Mouse (Mus musculus) sigmoid colon, adult 10 weeks (tissue): ENCODE results near the gene Bach2. TPM values are rescaled to one million over a fixed set of nuclear protein-coding genes. Genes with fewer than 3 reads are reported as not detected.

ENCODE experiments used
- polyA plus RNA-seq: library from polyadenylated mRNA; stranded (reverse); fragments of 350-450 nt; fragmentation: Illumina TruSeq; extraction: RNeasy Lipid Tissue Mini Kit (QIAGEN cat#74804); gene quantifications from one replicate; pipeline ENCODE4 v1.2.3, GENCODE M21; 2014; ENCODE audit warnings: low read depth, low replicate concordance

The Bach2 gene
- polyA plus RNA-seq, result 4.9 TPM

GRCm38 (mm10) chr4:32238366-32238854 lies at the start of gene Bach2:
TSS of gene Bach2 (plus strand) at chr4:32238804.

DNA sequence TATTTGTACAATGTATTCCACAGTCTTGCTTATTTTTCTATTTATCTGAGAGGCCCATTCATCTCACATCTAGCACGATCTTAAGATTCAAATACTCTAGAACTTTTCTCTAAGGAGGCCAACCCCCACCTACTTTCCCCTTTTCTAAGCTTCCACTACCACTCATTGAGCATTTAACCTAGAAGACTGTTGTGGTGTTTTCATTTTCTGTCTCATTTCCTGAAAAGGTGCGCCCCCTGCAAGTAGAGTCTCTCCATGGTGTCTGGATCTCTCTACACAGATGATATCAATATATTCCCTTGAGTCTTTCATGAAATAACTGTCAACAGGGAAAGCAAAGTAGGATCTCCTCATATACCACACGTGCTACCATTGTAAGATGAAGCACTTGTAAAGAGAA lies 364.1 kb downstream of the Bach2 start, which contains the start of gene Gja10:
Gene Gja10, minus strand, starts transcription at position 101 of the 400 bp plus-strand sequence.

GRCm38 (mm10) chr4:32615034-32615881 lies 376.7 kb downstream of the Bach2 start, which contains the start of gene Casp8ap2:
TSS of gene Casp8ap2 (plus strand) at chr4:32615451.

